Mouse (Mus musculus): ENCODE measurements around the gene Jhy. TPM values are rescaled to one million over a fixed set of nuclear protein-coding genes. Genes with fewer than 3 reads are reported as not detected.

Gene Jhy
- polyA plus RNA-seq, 1 experiment from 2014 or later: not detected

DNA sequence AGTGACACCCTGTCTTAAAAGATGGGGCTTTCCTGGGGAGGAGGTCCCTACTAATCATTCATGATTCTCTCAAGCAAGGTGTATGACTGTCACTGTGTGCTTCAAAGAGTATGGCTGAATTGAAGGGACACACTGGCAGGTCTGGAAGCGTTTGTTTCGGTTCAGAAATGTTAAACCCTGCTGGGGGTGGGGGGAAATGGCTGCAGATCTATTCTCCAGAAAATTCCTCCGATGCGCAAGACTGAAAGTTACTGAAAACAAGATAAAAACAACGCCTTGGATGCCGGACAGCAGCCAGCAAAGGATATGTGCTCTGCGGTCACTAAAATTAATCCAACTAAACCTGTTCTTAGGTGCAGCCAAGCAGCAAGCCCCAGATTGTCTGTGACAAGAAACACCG lies 55.5 kb downstream of the Jhy start:
- Histone ChIP-seq H3K27me3 (no peaks in the 10 kb centered on the region), H3K4me3 (no peak overlapping the region), H3K9ac (no peak overlapping the region), H3K36me3 (no peaks in the 10 kb centered on the region), H3K9me3 (no peaks in the 10 kb centered on the region), H3K4me2 (no peak overlapping the region), H3K27ac (no peak overlapping the region), H3K4me1 (no peaks in the 10 kb centered on the region)
- ATAC-seq (ENCODE audit: insufficient number of reproducible peaks, low FRiP score, low TSS enrichment, low read depth): no peak
- 76% methylated on average over 8 of the region's 8 CpGs for WGBS

DNA sequence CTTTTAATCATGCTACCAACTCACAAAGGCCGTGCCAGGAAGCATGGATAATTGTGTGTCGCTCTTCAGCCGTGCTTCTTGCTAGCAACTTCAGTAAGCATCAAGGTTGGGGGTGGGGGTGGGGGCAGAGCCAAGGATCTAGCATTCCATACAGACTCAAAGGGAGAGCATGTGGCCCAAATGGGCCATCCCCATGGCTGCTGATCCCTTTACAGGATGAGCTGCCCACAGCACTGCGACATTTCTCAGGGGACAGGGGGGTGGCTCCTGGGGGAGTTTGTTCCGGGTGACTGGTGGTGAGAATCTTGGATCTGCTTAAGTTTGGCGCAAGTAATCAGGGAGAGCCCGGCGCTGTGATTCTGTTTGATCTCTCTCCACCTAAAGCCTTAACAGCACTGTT lies 56.5 kb downstream of the Jhy start:
- 35% methylated on average over 8 of the region's 8 CpGs for WGBS
- ATAC-seq (ENCODE audit: insufficient number of reproducible peaks, low FRiP score, low TSS enrichment, low read depth): no peak

DNA sequence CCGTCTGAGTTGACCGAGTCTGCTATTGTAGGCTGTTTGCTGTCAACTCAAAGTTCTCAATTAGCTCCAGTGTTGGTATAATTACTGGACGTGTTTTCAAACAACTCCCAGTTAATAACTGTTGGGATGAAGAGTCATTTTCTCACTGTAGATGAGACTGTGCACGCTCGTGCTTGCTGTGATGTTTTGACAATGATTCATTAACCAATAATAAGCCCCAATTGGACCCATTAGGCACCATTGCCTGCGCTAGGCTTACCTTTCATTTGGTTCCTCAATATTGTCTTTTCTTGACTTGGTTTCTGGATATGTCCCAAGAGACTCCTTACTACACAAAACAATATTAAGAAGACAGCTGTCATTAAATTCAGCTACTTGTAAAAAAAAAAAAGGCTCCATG lies 71.5 kb downstream of the Jhy start:
- Histone ChIP-seq H3K9me3 (no peaks in the 10 kb centered on the region), H3K27ac (no peak overlapping the region), H3K27me3 (peaks cover 16% of the 10 kb centered on the region; the same call in 1 of the 2 replicates), H3K4me2 (no peak overlapping the region), H3K4me1 (no peaks in the 10 kb centered on the region), H3K36me3 (no peaks in the 10 kb centered on the region), H3K4me3 (no peak overlapping the region), H3K9ac (no peak overlapping the region)
- no peak for ATAC-seq (ENCODE audit: insufficient number of reproducible peaks, low FRiP score, low TSS enrichment, low read depth)
- WGBS: 70% methylated on average over 6 of the region's 6 CpGs

More for the DNA sequence above, 56.5 kb downstream of the Jhy start:
- H3K9me3 ChIP-seq: no peaks in the 10 kb centered on the region
- no peak overlapping the region for H3K27ac ChIP-seq
- H3K4me3 ChIP-seq: no peak overlapping the region
- no peaks in the 10 kb centered on the region for H3K4me1 ChIP-seq
- H3K36me3 ChIP-seq: no peaks in the 10 kb centered on the region
- no peaks in the 10 kb centered on the region for H3K27me3 ChIP-seq
- no peak overlapping the region for H3K4me2 ChIP-seq
- H3K9ac ChIP-seq: no peak overlapping the region

DNA sequence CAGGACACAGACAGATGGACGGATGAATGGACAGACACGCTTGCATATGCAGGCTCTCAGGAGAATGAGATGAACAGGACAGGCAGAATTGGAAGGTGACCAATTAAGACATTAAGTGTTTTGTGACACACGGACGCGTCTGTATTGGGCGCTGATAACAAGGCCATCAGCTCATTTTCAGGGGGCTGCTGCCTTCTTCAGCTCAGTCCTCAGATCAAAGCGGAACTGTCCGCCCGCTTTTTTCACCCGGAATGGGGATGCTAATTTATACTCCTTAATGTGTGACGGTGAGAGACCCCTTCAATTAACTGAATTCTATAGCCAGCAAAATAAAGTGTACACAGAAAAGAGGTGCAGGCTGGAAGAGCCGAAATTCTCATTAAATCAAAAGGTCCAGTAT lies 74.5 kb downstream of the Jhy start:
- H3K27me3 ChIP-seq: peaks cover 33% of the 10 kb centered on the region

DNA sequence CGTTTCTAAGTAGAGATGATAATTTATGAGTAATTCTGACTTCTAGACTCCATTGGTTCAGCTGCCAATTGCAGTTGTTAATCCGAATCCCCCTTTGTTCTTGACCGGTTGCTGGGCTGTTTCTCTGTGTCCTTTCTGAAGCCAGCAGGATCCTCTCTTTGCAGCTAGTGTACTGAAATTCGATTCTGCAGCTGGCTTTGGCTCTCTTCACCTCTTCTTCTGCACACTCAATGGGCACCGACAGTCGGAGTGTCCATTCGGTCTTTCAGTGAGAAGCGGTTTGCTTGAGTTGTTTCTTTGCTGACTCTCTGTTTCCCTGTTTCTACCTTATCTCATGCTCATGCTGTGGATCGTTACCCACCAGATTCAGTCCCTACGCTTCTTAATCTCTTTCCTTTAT lies 78.2 kb downstream of the Jhy start:
- no peaks in the 10 kb centered on the region for H3K9me3 ChIP-seq
- H3K36me3 ChIP-seq: no peaks in the 10 kb centered on the region
- no peak overlapping the region for H3K4me2 ChIP-seq
- H3K4me1 ChIP-seq: no peaks in the 10 kb centered on the region
- 49% methylated on average over 10 of the region's 10 CpGs for WGBS
- no peak for ATAC-seq (ENCODE audit: insufficient number of reproducible peaks, low FRiP score, low TSS enrichment, low read depth)
- H3K27me3 ChIP-seq: peaks cover 59% of the 10 kb centered on the region
- no peak overlapping the region for H3K4me3 ChIP-seq
- H3K9ac ChIP-seq: no peak overlapping the region
- H3K27ac ChIP-seq: no peak overlapping the region

More for the DNA sequence above, 74.5 kb downstream of the Jhy start:
- Histone ChIP-seq H3K9me3 (no peaks in the 10 kb centered on the region), H3K4me1 (no peaks in the 10 kb centered on the region), H3K4me2 (no peak overlapping the region), H3K4me3 (no peak overlapping the region), H3K9ac (no peak overlapping the region), H3K36me3 (no peaks in the 10 kb centered on the region), H3K27ac (no peak overlapping the region)
- no peak for ATAC-seq (ENCODE audit: insufficient number of reproducible peaks, low FRiP score, low TSS enrichment, low read depth)
- WGBS: 25% methylated on average over 12 of the region's 12 CpGs

DNA sequence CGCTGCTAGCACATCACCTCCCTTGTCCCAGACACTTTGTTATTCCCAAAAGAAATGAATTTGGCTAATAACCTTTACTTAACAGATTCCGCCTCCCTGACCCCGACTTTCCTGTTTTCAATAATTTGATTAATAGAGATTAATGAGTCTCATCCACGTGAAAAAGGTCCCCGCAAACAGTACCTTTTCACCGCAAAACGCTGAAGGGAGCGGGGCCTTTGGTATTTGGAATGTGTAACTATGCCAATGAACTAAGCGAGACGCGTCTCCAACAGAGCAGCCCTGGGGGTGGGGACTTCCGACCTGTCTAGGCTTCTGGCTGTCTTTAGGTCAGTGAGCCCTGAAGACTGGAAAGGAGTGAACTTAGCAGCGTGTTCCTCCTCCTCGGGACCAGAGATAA lies 84.9 kb downstream of the Jhy start:
- no peak overlapping the region for H3K4me3 ChIP-seq
- H3K4me2 ChIP-seq: no peak overlapping the region
- peaks cover 91% of the 10 kb centered on the region for H3K27me3 ChIP-seq
- no peaks in the 10 kb centered on the region for H3K9me3 ChIP-seq
- no peak overlapping the region for H3K9ac ChIP-seq
- no peak for ATAC-seq (ENCODE audit: insufficient number of reproducible peaks, low FRiP score, low TSS enrichment, low read depth)
- H3K36me3 ChIP-seq: no peaks in the 10 kb centered on the region
- no peak overlapping the region for H3K27ac ChIP-seq
- H3K4me1 ChIP-seq: peaks cover 17% of the 10 kb centered on the region
- WGBS: 1% methylated on average over 14 of the region's 14 CpGs

DNA sequence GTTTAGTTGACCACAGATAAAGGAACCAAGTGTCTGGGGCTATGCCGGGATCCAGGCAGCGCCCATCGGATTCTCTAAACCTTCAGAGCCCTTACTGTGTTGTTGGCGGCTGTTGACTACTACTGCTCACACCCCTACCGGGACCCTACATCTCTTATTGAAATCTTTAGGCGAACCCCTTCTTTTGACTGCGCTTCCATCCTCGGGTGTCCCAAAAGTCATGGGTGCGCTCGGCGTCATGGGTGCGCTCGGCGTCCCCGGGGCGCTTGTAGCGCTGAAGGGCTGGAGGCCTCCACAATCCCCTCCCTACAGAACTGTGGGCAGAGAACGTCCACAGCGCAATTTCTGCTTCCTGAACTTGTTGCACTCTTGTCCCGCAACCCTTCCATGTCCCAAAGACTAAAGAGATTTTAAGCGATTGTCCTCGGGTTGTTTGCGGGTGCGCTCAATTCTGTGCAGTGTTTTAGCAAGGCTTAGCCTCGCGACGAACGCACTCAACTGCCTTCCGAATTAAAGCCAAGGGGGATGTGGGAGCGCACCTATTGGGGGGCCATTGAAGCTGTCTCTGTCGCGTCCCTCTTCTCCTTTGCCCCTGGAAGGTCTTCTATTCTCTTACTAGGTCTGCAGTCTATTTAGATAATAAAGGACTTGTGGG lies 85.5 kb downstream of the Jhy start:
- no peak for ATAC-seq (ENCODE audit: insufficient number of reproducible peaks, low FRiP score, low TSS enrichment, low read depth)
- peaks cover 20% of the 10 kb centered on the region for H3K4me1 ChIP-seq
- no peak overlapping the region for H3K4me2 ChIP-seq
- no peak overlapping the region for H3K9ac ChIP-seq
- no peak overlapping the region for H3K27ac ChIP-seq
- H3K4me3 ChIP-seq: peak overlapping the region; percentile 29; the same call in 1 of the 2 replicates
- H3K36me3 ChIP-seq: no peaks in the 10 kb centered on the region
- no peaks in the 10 kb centered on the region for H3K9me3 ChIP-seq
- H3K27me3 ChIP-seq: peaks cover 97% of the 10 kb centered on the region
- WGBS: under 1% methylated on average over 32 of the region's 32 CpGs

DNA sequence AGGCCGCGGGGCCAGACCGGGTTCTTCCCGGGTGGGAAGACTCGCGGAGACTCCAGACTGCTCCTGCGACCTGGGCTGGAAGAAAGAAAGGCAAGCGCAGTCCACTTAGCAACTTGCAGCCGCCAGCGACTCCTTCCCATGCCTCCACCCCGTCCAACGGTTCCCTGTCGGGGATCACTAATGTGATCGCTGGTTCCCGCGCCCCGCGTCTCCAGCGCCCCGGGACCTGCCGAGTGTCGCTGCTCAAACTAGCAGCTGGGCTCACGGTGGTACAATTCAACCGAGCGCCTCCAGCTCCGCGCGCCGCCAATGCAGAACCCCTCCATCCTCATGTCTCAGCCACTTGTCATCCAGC lies 86.1 kb downstream of the Jhy start:
- Histone ChIP-seq H3K9ac (no peak overlapping the region), H3K27ac (no peak overlapping the region), H3K4me1 (peaks cover 20% of the 10 kb centered on the region), H3K4me2 (peak overlapping the region; percentile 45), H3K36me3 (no peaks in the 10 kb centered on the region), H3K9me3 (no peaks in the 10 kb centered on the region), H3K27me3 (peaks cover 97% of the 10 kb centered on the region), H3K4me3 (peak overlapping the region; percentile 29)
- no peak for ATAC-seq (ENCODE audit: insufficient number of reproducible peaks, low FRiP score, low TSS enrichment, low read depth)
- under 1% methylated on average over 29 of the region's 29 CpGs for WGBS

DNA sequence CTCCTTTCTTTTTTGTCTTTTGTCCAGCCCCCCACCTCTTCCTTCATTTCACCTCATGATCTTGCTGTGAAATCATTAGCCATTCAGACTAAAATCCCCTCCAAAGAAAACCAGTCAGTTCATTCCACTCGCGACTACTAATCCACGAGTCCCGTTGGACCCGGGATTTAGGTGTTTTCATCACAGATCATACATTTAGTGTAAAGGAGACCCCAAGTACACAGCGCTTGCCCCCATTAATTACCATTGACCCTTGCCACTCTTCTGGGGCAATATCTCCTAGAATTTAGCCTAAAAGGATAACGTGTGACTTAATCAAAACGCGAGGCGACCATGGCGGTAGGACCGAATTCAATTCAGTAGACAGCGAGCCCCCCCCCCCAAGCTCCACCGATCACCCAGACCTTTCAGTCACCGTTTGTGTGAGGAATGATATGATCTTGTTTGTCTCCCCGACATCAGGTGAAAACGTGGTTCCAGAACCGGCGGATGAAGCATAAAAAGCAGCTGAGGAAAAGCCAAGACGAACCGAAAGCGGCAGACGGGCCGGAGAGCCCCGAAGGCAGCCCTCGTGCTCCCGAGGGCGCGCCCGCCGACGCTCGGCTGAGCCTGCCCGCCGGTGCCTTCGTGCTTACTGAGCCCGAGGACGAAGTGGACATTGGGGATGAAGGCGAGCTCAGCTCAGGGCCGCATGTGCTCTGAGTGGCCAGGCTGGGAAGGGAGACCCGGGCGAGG lies 86.6 kb downstream of the Jhy start:
- no peaks in the 10 kb centered on the region for H3K9me3 ChIP-seq

DNA sequence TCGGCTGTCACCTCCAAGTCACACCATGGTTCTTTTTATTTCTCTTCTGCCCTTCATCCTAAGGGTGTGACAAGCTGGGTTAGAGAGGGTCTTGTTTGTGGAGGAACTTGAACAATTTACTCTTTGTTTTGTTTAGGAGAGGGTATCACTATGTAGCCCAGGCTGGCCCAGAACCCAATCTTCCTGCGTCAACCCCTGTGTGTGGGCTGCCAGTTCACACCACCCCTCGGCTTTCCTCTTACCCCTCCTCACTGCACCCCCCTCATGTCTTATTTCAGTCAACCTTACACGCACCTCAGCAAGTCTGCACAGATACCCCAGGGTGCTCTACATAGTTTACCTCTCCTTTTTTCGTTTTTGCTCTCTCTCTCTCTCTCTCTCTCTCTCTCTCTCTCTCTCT lies 87.2 kb downstream of the Jhy start:
- ATAC-seq (ENCODE audit: insufficient number of reproducible peaks, low FRiP score, low TSS enrichment, low read depth): no peak
- Histone ChIP-seq H3K27ac (no peak overlapping the region), H3K36me3 (no peaks in the 10 kb centered on the region), H3K4me1 (peaks cover 20% of the 10 kb centered on the region), H3K27me3 (peaks cover 97% of the 10 kb centered on the region), H3K9me3 (no peaks in the 10 kb centered on the region), H3K4me3 (no peak overlapping the region), H3K4me2 (no peak overlapping the region), H3K9ac (no peak overlapping the region)
- 7% methylated on average over 5 of the region's 5 CpGs for whole genome bisulfite sequencing

More for the DNA sequence above, 86.6 kb downstream of the Jhy start:
- 2% methylated on average over 42 of the region's 42 CpGs for whole genome bisulfite sequencing
- Histone ChIP-seq H3K27ac (no peak overlapping the region), H3K4me1 (peaks cover 20% of the 10 kb centered on the region), H3K36me3 (no peaks in the 10 kb centered on the region), H3K4me2 (peak overlapping the region; percentile 45), H3K27me3 (peaks cover 97% of the 10 kb centered on the region), H3K4me3 (peak overlapping the region; percentile 29), H3K9ac (no peak overlapping the region)
- no peak for ATAC-seq (ENCODE audit: insufficient number of reproducible peaks, low FRiP score, low TSS enrichment, low read depth)

DNA sequence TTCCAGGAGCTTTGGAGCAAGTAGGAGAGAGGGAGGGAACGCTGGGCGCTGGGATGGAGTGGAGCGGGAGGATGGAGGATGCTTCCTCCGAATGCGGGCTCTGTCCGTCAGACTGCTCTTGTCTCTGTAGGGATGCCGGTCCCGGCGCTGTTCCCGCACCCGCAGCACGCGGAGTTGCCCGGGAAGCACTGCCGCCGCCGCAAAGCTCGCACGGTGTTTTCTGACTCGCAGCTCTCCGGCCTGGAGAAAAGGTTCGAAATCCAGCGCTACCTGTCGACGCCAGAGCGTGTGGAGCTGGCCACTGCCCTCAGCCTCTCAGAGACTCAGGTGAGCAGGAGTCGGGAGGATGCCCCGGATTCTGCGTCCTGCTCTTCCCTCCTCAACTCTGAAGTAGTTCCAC lies 87.8 kb downstream of the Jhy start:
- Histone ChIP-seq H3K27ac (no peak overlapping the region), H3K27me3 (peaks cover 97% of the 10 kb centered on the region), H3K4me2 (no peak overlapping the region), H3K4me1 (peaks cover 24% of the 10 kb centered on the region), H3K36me3 (no peaks in the 10 kb centered on the region), H3K9me3 (no peaks in the 10 kb centered on the region), H3K4me3 (no peak overlapping the region), H3K9ac (no peak overlapping the region)
- WGBS: under 1% methylated on average over 29 of the region's 29 CpGs
- ATAC-seq (ENCODE audit: insufficient number of reproducible peaks, low FRiP score, low TSS enrichment, low read depth): no peak

DNA sequence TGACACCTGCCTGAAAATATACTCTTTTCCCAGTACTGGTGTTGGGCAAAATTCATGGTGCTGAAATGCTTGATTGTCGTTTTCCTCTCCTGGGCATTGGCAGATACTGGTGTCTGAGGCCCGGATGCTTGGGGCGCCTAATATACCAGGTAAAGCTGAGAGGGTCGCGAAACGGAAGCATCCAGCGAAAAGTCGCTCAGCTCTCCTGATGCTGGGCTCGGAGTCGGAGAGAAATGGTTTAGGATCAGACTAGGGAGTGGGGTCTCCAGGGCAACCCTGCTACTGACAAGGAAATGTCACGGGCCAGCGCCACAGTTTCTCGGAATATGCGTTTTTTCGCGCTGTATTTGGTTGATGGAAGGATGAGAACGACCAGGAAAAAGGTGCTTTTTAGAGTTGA lies 88.5 kb downstream of the Jhy start:
- H3K4me2 ChIP-seq: no peak overlapping the region
- peaks cover 24% of the 10 kb centered on the region for H3K4me1 ChIP-seq
- 2% methylated on average over 17 of the region's 17 CpGs for WGBS
- no peaks in the 10 kb centered on the region for H3K9me3 ChIP-seq
- no peak overlapping the region for H3K9ac ChIP-seq
- H3K27me3 ChIP-seq: peaks cover 95% of the 10 kb centered on the region
- ATAC-seq (ENCODE audit: insufficient number of reproducible peaks, low FRiP score, low TSS enrichment, low read depth): no peak
- no peak overlapping the region for H3K4me3 ChIP-seq
- H3K36me3 ChIP-seq: no peaks in the 10 kb centered on the region
- H3K27ac ChIP-seq: no peak overlapping the region
